Comparison of ENCODE assay signal across 8 mouse cellular contexts in genomic region chr6:7120136-7120535, GRCm38 (mm10).
DNase-seq lines count a peak whose midpoint lies in the region; ATAC-seq and TF ChIP-seq lines count a peak whose summit lies in the region.
"Had no signal": no experiment of that assay in that cellular context is flagged by ENCODE, and none has a peak within 500 bp of the region (broad histone marks: within the 10 kb centered on the region; RNA-seq: fewer than 3 reads in every experiment).

No protein-coding gene starts in this region.

- H3K9me3 ChIP-seq in midbrain, embryonic 11.5 days (ENCODE audit: control insufficient read depth, low read length), result no peaks in the 10 kb centered on the region
- no peaks in the 10 kb centered on the region for H3K9me3 ChIP-seq in midbrain, embryonic 15.5 days
- no peaks in the 10 kb centered on the region for H3K9me3 ChIP-seq in intestine, embryonic 15.5 days

- POLR2A ChIA-PET in Patski (lab: Charles Lee), result no interaction called here

- 0 out of 2 replicates have a peak, but pooled peaks have one; percentile 33 for ATAC-seq in midbrain, embryonic 11.5 days (ENCODE audit: low FRiP score)
- no peak for ATAC-seq in midbrain, embryonic 15.5 days (replicated peaks)
- no peak for ATAC-seq in Patski
- ATAC-seq in intestine, embryonic 15.5 days, result peak; percentile 63

- in situ Hi-C loops in Patski (cut with MboI; ENCODE audit: low pct_unique_long_range_greater_than_20kb), result no loop called here

- CTCF ChIA-PET in Patski (lab: Charles Lee), result interaction anchor here (0.7 kb wide), 1 partner anchor 1534 kb away, joined by 3 read pairs; no protein-coding TSS in a partner anchor

- H3K36me3 ChIP-seq in midbrain, embryonic 11.5 days (ENCODE audit: control insufficient read depth, insufficient read depth, low read length), result no peaks in the 10 kb centered on the region
- H3K36me3 ChIP-seq in midbrain, embryonic 15.5 days (replicated peaks), result no peaks in the 10 kb centered on the region
- no peaks in the 10 kb centered on the region for H3K36me3 ChIP-seq in intestine, embryonic 15.5 days
- no peaks in the 10 kb centered on the region for H3K36me3 ChIP-seq in small intestine, adult 2 months (ENCODE audit: control insufficient read depth, insufficient read depth, low read length)

- DNase-seq in midbrain, embryonic 11.5 days (ENCODE audit: low spot score, missing footprints), result peak; percentile 87
- DNase-seq in Patski (ENCODE audit: low read depth, low spot score), result peak; percentile 10
- peak; percentile 43 for DNase-seq in c-Kit-positive CD71-positive TER-119-positive erythroid progenitor cells, embryonic 14.5 days (ENCODE audit: low spot score)
- DNase-seq in left cerebral cortex, postnatal 4 days, result peak; percentile 24

- no peaks in the 10 kb centered on the region for H3K27me3 ChIP-seq in midbrain, embryonic 11.5 days (ENCODE audit: control insufficient read depth, insufficient read depth, low read length)
- H3K27me3 ChIP-seq in midbrain, embryonic 15.5 days (replicated peaks), result no peaks in the 10 kb centered on the region
- peaks cover 3% of the 10 kb centered on the region for H3K27me3 ChIP-seq in Patski
- no peaks in the 10 kb centered on the region for H3K27me3 ChIP-seq in intestine, embryonic 15.5 days (replicated peaks)
- H3K27me3 ChIP-seq in small intestine, adult 2 months (ENCODE audit: control insufficient read depth, insufficient read depth, low read length), result no peaks in the 10 kb centered on the region

- H3K4me1 ChIP-seq in midbrain, embryonic 11.5 days (ENCODE audit: control insufficient read depth, insufficient read depth, low read length), result no peaks in the 10 kb centered on the region
- no peaks in the 10 kb centered on the region for H3K4me1 ChIP-seq in midbrain, embryonic 15.5 days
- H3K4me1 ChIP-seq in intestine, embryonic 15.5 days (replicated peaks), result no peaks in the 10 kb centered on the region
- no peaks in the 10 kb centered on the region for H3K4me1 ChIP-seq in small intestine, adult 2 months (ENCODE audit: control insufficient read depth, insufficient read depth, insufficient read length, low read length)

- peak; percentile 64 for TF ChIP-seq CTCF in Patski (IDR thresholded peaks at IDR 0.05)
- peak; percentile 53; the same call in 1 of the 2 replicates for TF ChIP-seq CTCF in small intestine, adult 2 months (IDR thresholded peaks at IDR 0.05; ENCODE audit: extremely low read depth, insufficient read length, insufficient replicate concordance, low read depth, low read length)

- 30% methylated on average over 4 of the region's 4 CpGs for WGBS in midbrain, embryonic 11.5 days
- 33% methylated on average over 4 of the region's 4 CpGs for WGBS in midbrain, embryonic 15.5 days
- 28% methylated on average over 4 of the region's 4 CpGs for WGBS in intestine, embryonic 15.5 days
- WGBS in small intestine, adult 2 months, result 31% methylated on average over 4 of the region's 4 CpGs

- no peak for TF ChIP-seq POLR2A in small intestine, adult 2 months (IDR thresholded peaks at IDR 0.05; ENCODE audit: low read depth, low read length)

- H3K4me2 ChIP-seq in midbrain, embryonic 11.5 days, result no peak overlapping the region
- no peak overlapping the region for H3K4me2 ChIP-seq in midbrain, embryonic 15.5 days
- H3K4me2 ChIP-seq in intestine, embryonic 15.5 days (replicated peaks), result no peak overlapping the region

- no peak overlapping the region for H3K27ac ChIP-seq in midbrain, embryonic 11.5 days (ENCODE audit: low read depth, low read length)
- no peak overlapping the region for H3K27ac ChIP-seq in midbrain, embryonic 15.5 days
- no peak overlapping the region for H3K27ac ChIP-seq in intestine, embryonic 15.5 days
- H3K27ac ChIP-seq in small intestine, adult 2 months (ENCODE audit: insufficient read depth, low read depth, low read length), result no peak overlapping the region

- intact Hi-C loops in left cerebral cortex, postnatal 4 days (cut with DNase I), result no loop called here

- no peak overlapping the region for H3K9ac ChIP-seq in midbrain, embryonic 11.5 days (ENCODE audit: low read length)
- no peak overlapping the region for H3K9ac ChIP-seq in midbrain, embryonic 15.5 days
- no peak overlapping the region for H3K9ac ChIP-seq in intestine, embryonic 15.5 days

- H3K4me3 ChIP-seq in midbrain, embryonic 11.5 days (ENCODE audit: low read depth, low read length), result no peak overlapping the region
- H3K4me3 ChIP-seq in midbrain, embryonic 15.5 days, result no peak overlapping the region
- no peak overlapping the region for H3K4me3 ChIP-seq in intestine, embryonic 15.5 days (replicated peaks)
- no peak overlapping the region for H3K4me3 ChIP-seq in small intestine, adult 2 months (ENCODE audit: low read depth, low read length)
- H3K4me3 ChIP-seq: myocyte had no signal

Comparison
In these comparisons a context has a peak if more than half of its experiments do, and no peak if none do; other contexts are left out.
1. ATAC-seq: peak in midbrain, embryonic 11.5 days (single experiment) and intestine, embryonic 15.5 days (single experiment); none in midbrain, embryonic 15.5 days (single experiment) and Patski (single experiment).
2. DNase-seq: peak in every context shown above with its lines; median percentile 87 in midbrain, embryonic 11.5 days; 43 in c-Kit-positive CD71-positive TER-119-positive erythroid progenitor cells, embryonic 14.5 days; 24 in left cerebral cortex, postnatal 4 days; 10 in Patski.